In the genomic region with DNA sequence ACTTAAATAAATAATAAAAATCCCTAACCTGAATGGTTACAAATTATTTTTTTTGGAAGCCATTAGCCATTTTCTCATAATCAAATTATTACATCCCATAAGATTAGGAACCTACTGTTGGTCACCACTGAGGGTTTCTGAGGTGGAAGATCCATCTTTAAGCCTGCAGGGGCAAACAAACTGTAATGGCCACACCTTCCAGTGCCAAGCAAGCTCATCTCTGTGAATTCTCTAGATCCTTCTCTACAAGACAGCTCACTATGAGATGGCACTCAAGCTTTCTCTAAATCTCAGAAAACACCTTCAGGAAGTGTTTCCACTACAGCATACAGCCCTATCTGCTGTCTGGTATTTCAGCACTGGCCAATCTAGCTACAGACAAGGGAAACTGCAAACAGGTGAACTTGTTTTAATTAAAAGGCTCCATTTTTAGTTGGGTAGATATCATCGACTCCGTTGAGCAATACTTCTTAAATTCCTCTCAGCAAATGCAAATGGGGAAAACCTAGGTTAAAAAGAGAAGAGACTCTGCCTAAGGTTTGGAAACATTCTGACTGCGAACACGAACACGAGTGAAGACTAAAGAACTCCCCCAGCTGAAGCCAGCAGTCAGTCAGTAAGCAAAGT, we compare ENCODE assay signal across 9 mouse cellular contexts. TPM values are rescaled to one million over a fixed set of nuclear protein-coding genes. Genes with fewer than 3 reads are reported as not detected.
DNase-seq lines count a peak whose midpoint lies in the region; ATAC-seq lines count a peak whose summit lies in the region.
"Had no signal": no experiment of that assay in that cellular context is flagged by ENCODE, and none has a peak within 500 bp of the region (broad histone marks: within the 10 kb centered on the region; RNA-seq: fewer than 3 reads in every experiment).

No protein-coding gene starts in this region.

- no peak overlapping the region for H3K27ac ChIP-seq in hindbrain, embryonic 11.5 days (ENCODE audit: low read depth, low read length)
- H3K27ac ChIP-seq in midbrain, embryonic 11.5 days (ENCODE audit: low read depth, low read length): no peak overlapping the region

- peaks cover 20% of the 10 kb centered on the region for H3K27me3 ChIP-seq in hindbrain, embryonic 11.5 days (ENCODE audit: control insufficient read depth, insufficient read depth, low read length)
- H3K27me3 ChIP-seq in midbrain, embryonic 11.5 days (ENCODE audit: control insufficient read depth, insufficient read depth, low read length): peaks cover 22% of the 10 kb centered on the region

- no peak overlapping the region for H3K4me2 ChIP-seq in hindbrain, embryonic 11.5 days (replicated peaks; ENCODE audit: low read depth, low read length)
- H3K4me2 ChIP-seq in midbrain, embryonic 11.5 days: peak overlapping the region; percentile 79

- H3K9me3 ChIP-seq in hindbrain, embryonic 11.5 days (ENCODE audit: control insufficient read depth, low read length): no peaks in the 10 kb centered on the region
- no peaks in the 10 kb centered on the region for H3K9me3 ChIP-seq in midbrain, embryonic 11.5 days (ENCODE audit: control insufficient read depth, low read length)

- no peak overlapping the region for H3K4me3 ChIP-seq in hindbrain, embryonic 11.5 days (ENCODE audit: low read depth, low read length)
- peak overlapping the region; percentile 63; the same call in 1 of the 2 replicates for H3K4me3 ChIP-seq in midbrain, embryonic 11.5 days (ENCODE audit: low read depth, low read length)

- WGBS in hindbrain, embryonic 11.5 days: 5% methylated on average over 5 of the region's 5 CpGs
- 4% methylated on average over 5 of the region's 5 CpGs for WGBS in midbrain, embryonic 11.5 days

- H3K9ac ChIP-seq in hindbrain, embryonic 11.5 days (ENCODE audit: low read depth, low read length): no peak overlapping the region
- peak overlapping the region; percentile 42 for H3K9ac ChIP-seq in midbrain, embryonic 11.5 days (ENCODE audit: low read length)

- no peaks in the 10 kb centered on the region for H3K36me3 ChIP-seq in hindbrain, embryonic 11.5 days (ENCODE audit: control insufficient read depth, insufficient read depth, low read length)
- no peaks in the 10 kb centered on the region for H3K36me3 ChIP-seq in midbrain, embryonic 11.5 days (ENCODE audit: control insufficient read depth, insufficient read depth, low read length)

- ATAC-seq in hindbrain, embryonic 11.5 days (ENCODE audit: low FRiP score): no peak
- no peak for ATAC-seq in midbrain, embryonic 11.5 days (ENCODE audit: low FRiP score)
- no peak for ATAC-seq in inflammation-experienced regulatory T-cells, adult 6 months

- peak; percentile 43 for DNase-seq in NIH3T3 (ENCODE audit: low read depth)
- peak; percentile 48 to 56 for DNase-seq in cerebellum, adult 18-20 months
- DNase-seq in hindbrain, embryonic 11.5 days (ENCODE audit: low spot score): peak; percentile 39
- DNase-seq in midbrain, embryonic 11.5 days (ENCODE audit: low spot score, missing footprints): peak; percentile 91
- no peak for DNase-seq in spleen, postnatal 10 days (ENCODE audit: low spot score in 2 of 2)
- no peak for DNase-seq in embryo, embryonic 11 days
- DNase-seq: lung, postnatal 14 days; thymus, postnatal 14 days had no signal

- 0 out of 2 replicates have a peak, but pooled peaks cover 5% of the 10 kb centered on the region for H3K4me1 ChIP-seq in hindbrain, embryonic 11.5 days (replicated peaks; ENCODE audit: control insufficient read depth, insufficient read depth, low read length)
- peaks cover 26% of the 10 kb centered on the region for H3K4me1 ChIP-seq in midbrain, embryonic 11.5 days (ENCODE audit: control insufficient read depth, insufficient read depth, low read length)

RNA-seq across cellular contexts. Expression of gene Mab21l1, which starts 0.8 kb away (rescaled TPM):
- 68.1 and 68.5 TPM in 2 replicates for polyA plus RNA-seq in hindbrain, embryonic 11.5 days (2014; fragmentation: Nextera tagmentation; extraction: Ambion mirVana)
- polyA plus RNA-seq in midbrain, embryonic 11.5 days (2014; fragmentation: Nextera tagmentation; extraction: Ambion mirVana): 92.8 and 102 TPM in 2 replicates
- polyA plus RNA-seq in inflammation-experienced regulatory T-cells, adult 6 months (2017; shearing (Covaris generic)): not detected

Comparison
In these comparisons a context has a peak if more than half of its experiments do, and no peak if none do; other contexts are left out.
1. DNase-seq: peak in NIH3T3 (single experiment), cerebellum, adult 18-20 months (2 of 2), hindbrain, embryonic 11.5 days (single experiment) and midbrain, embryonic 11.5 days (single experiment); none in spleen, postnatal 10 days (0 of 2) and embryo, embryonic 11 days (single experiment).
2. RNA of gene Mab21l1, which starts 0.8 kb away (polyA plus RNA-seq): 92.8 to 102 TPM in midbrain, embryonic 11.5 days and 68.1 to 68.5 TPM in hindbrain, embryonic 11.5 days; not detected in inflammation-experienced regulatory T-cells, adult 6 months; every median in the first group is over 10 times any median in the second.